Mouse (Mus musculus): Measurements from ENCODE around the gene Map4k1. TPM values are rescaled to one million over a fixed set of nuclear protein-coding genes. Genes with fewer than 3 reads are reported as not detected.

Gene Map4k1
- 4.7 TPM for polyA plus RNA-seq (2021)

- H3K27me3 ChIP-seq: no peaks in the 10 kb centered on the region
- DNase-seq (ENCODE audit: low read depth, low spot score) (peak; percentile 99), ATAC-seq (peak; percentile 91)
- ChIA-PET POLR2A (interaction anchor here (0.7 kb wide), 2 partner anchors 16 to 34 kb away, joined by 5 to 8 read pairs; no protein-coding TSS in a partner anchor), CTCF (interaction anchor here (0.6 kb wide), 1 partner anchor 9 kb away, joined by 4 read pairs; no protein-coding TSS in a partner anchor)
- in situ Hi-C loops (cut with MboI; ENCODE audit: low pct_unique_long_range_greater_than_20kb): loop anchor here (10.0 kb wide), 1 partner anchor 53 kb away; no protein-coding TSS in a partner anchor
- no peak for TF ChIP-seq CTCF (IDR thresholded peaks at IDR 0.05)
Observed at GRCm38 (mm10) chr7:28981651-28982273, at the start of gene Map4k1, which contains the start of gene Eif3k. TSS of gene Map4k1 (plus strand) at chr7:28982050. TSS of gene Eif3k (minus strand) at chr7:28981864.

GRCm38 (mm10) chr7:28932421-28933041 lies 49.3 kb upstream of the Map4k1 start:
- CTCF ChIA-PET: interaction anchor here (1.0 kb wide), 1 partner anchor 15 kb away, joined by 3 read pairs; no protein-coding TSS in a partner anchor
- in situ Hi-C loops (cut with MboI; ENCODE audit: low pct_unique_long_range_greater_than_20kb): no loop called here
- H3K27me3 ChIP-seq: no peaks in the 10 kb centered on the region
- no peak for DNase-seq (ENCODE audit: low read depth, low spot score)
- TF ChIP-seq CTCF (IDR thresholded peaks at IDR 0.05): no peak
- no peak for ATAC-seq
- POLR2A ChIA-PET: interaction anchor here (0.6 to 1.0 kb wide), 3 partner anchors 28 to 1013 kb away, joined by 3 read pairs; no protein-coding TSS in a partner anchor

- CTCF ChIA-PET: no interaction called here
- in situ Hi-C loops (cut with MboI; ENCODE audit: low pct_unique_long_range_greater_than_20kb): no loop called here
- no peaks in the 10 kb centered on the region for H3K27me3 ChIP-seq
- POLR2A ChIA-PET: no interaction called here
- no peak for TF ChIP-seq CTCF (IDR thresholded peaks at IDR 0.05)
- DNase-seq (ENCODE audit: low read depth, low spot score) (no peak), ATAC-seq (no peak)
Observed at GRCm38 (mm10) chr7:28933825-28934224, 48.0 kb upstream of the Map4k1 start.

- CTCF ChIA-PET: no interaction called here
- H3K27me3 ChIP-seq: no peaks in the 10 kb centered on the region
- POLR2A ChIA-PET: interaction anchor here (1.0 kb wide), 1 partner anchor 10 kb away, joined by 3 read pairs; no protein-coding TSS in a partner anchor
- ATAC-seq: no peak
- no peak for TF ChIP-seq CTCF (IDR thresholded peaks at IDR 0.05)
- in situ Hi-C loops (cut with MboI; ENCODE audit: low pct_unique_long_range_greater_than_20kb): no loop called here
- no peak for DNase-seq (ENCODE audit: low read depth, low spot score)
Observed at GRCm38 (mm10) chr7:28936787-28937186, 45.1 kb upstream of the Map4k1 start.

GRCm38 (mm10) chr7:28938654-28939053 lies 43.2 kb upstream of the Map4k1 start:
- in situ Hi-C loops (cut with MboI; ENCODE audit: low pct_unique_long_range_greater_than_20kb): no loop called here
- POLR2A ChIA-PET: no interaction called here
- no peak for TF ChIP-seq CTCF (IDR thresholded peaks at IDR 0.05)
- CTCF ChIA-PET: interaction anchor here (1.2 to 1.6 kb wide), 2 partner anchors 13 to 14 kb away, joined by 3 read pairs; no protein-coding TSS in a partner anchor
- no peaks in the 10 kb centered on the region for H3K27me3 ChIP-seq
- DNase-seq (ENCODE audit: low read depth, low spot score) (no peak), ATAC-seq (no peak)

GRCm38 (mm10) chr7:28939418-28940183 lies 42.2 kb upstream of the Map4k1 start:
- no peak for DNase-seq (ENCODE audit: low read depth, low spot score)
- in situ Hi-C loops (cut with MboI; ENCODE audit: low pct_unique_long_range_greater_than_20kb): no loop called here
- POLR2A ChIA-PET: interaction anchor here (2.1 kb wide), 1 partner anchor 32 kb away, joined by 5 read pairs; no protein-coding TSS in a partner anchor
- no peaks in the 10 kb centered on the region for H3K27me3 ChIP-seq
- no peak for TF ChIP-seq CTCF (IDR thresholded peaks at IDR 0.05)
- no peak for ATAC-seq
- CTCF ChIA-PET: interaction anchor here (1.2 to 1.6 kb wide), 2 partner anchors 13 to 14 kb away, joined by 3 read pairs; no protein-coding TSS in a partner anchor

- TF ChIP-seq CTCF (IDR thresholded peaks at IDR 0.05): no peak
- in situ Hi-C loops (cut with MboI; ENCODE audit: low pct_unique_long_range_greater_than_20kb): no loop called here
- H3K27me3 ChIP-seq: no peaks in the 10 kb centered on the region
- ChIA-PET POLR2A (interaction anchor here (2.1 kb wide), 1 partner anchor 30 kb away, joined by 5 read pairs; no protein-coding TSS in a partner anchor), CTCF (no interaction called here)
- DNase-seq (ENCODE audit: low read depth, low spot score) (no peak), ATAC-seq (no peak)
Observed at GRCm38 (mm10) chr7:28941129-28941528, 40.7 kb upstream of the Map4k1 start.

GRCm38 (mm10) chr7:28941542-28941941 lies 40.3 kb upstream of the Map4k1 start:
- ChIA-PET CTCF (no interaction called here), POLR2A (no interaction called here)
- no peak for TF ChIP-seq CTCF (IDR thresholded peaks at IDR 0.05)
- ATAC-seq (no peak), DNase-seq (ENCODE audit: low read depth, low spot score) (no peak)
- in situ Hi-C loops (cut with MboI; ENCODE audit: low pct_unique_long_range_greater_than_20kb): no loop called here
- H3K27me3 ChIP-seq: no peaks in the 10 kb centered on the region

- ChIA-PET POLR2A (interaction anchor here (0.7 to 1.8 kb wide), 4 partner anchors 11 to 27 kb away, joined by 3 to 5 read pairs (median 4); no protein-coding TSS in a partner anchor), CTCF (interaction anchor here (1.2 to 1.4 kb wide), 3 partner anchors 13 to 35 kb away, joined by 3 to 5 read pairs (median 3); no protein-coding TSS in a partner anchor)
- no peak for TF ChIP-seq CTCF (IDR thresholded peaks at IDR 0.05)
- H3K27me3 ChIP-seq: no peaks in the 10 kb centered on the region
- in situ Hi-C loops (cut with MboI; ENCODE audit: low pct_unique_long_range_greater_than_20kb): no loop called here
- ATAC-seq: no peak
- no peak for DNase-seq (ENCODE audit: low read depth, low spot score)
Observed at GRCm38 (mm10) chr7:28943451-28944180, 38.2 kb upstream of the Map4k1 start.

Measured in Patski (cell line).